Mouse (Mus musculus) heart, postnatal 10 days (tissue): ENCODE data around the gene Gss. TPM values are rescaled to one million over a fixed set of nuclear protein-coding genes. Genes with fewer than 3 reads are reported as not detected.

Source experiments
- DNase-seq, 2 experiments: peaks; one replicate each; pipeline ENCODE4 v3.0.0; 2021
- intact Hi-C: fragments of 180-260 bp; cut with DNase I; formaldehyde crosslinking; loops from one replicate; pipeline ENCODE4 v1.15.1; 2025
- total RNA-seq, 2 experiments: library from RNA; stranded (reverse); gene quantifications; 2 replicates each; pipeline ENCODE4 v1.2.3; 2021

The Gss gene
- total RNA-seq = 10 to 100 TPM; 14.1 to 17.7 TPM

GRCm38 (mm10) chr2:155592137-155592853 lies at the start of gene Gss:
Gene Gss, minus strand, starts transcription at chr2:155592810.
- intact Hi-C loops = no loop called here
- DNase-seq = peak; percentile 100

- intact Hi-C loops = no loop called here
- no peak for DNase-seq
Observed at GRCm38 (mm10) chr2:155641540-155642472, 49.2 kb upstream of the Gss start.

GRCm38 (mm10) chr2:155640656-155641055 lies 48.0 kb upstream of the Gss start:
- DNase-seq = no peak
- intact Hi-C loops = no loop called here

GRCm38 (mm10) chr2:155637411-155637810 lies 44.8 kb upstream of the Gss start:
- intact Hi-C loops = no loop called here

GRCm38 (mm10) chr2:155636881-155637280 lies 44.3 kb upstream of the Gss start:
- intact Hi-C loops = no loop called here
- DNase-seq = no peak

More at GRCm38 (mm10) chr2:155637411-155637810, 44.8 kb upstream of the Gss start:
- no peak for DNase-seq

GRCm38 (mm10) chr2:155635961-155636360 lies 43.4 kb upstream of the Gss start:
- DNase-seq = peak in 1 of 2 experiments; percentile 40
- intact Hi-C loops = no loop called here

GRCm38 (mm10) chr2:155634562-155634961 lies 42.0 kb upstream of the Gss start:
- intact Hi-C loops = no loop called here

GRCm38 (mm10) chr2:155633731-155634130 lies 41.1 kb upstream of the Gss start:
- DNase-seq = no peak
- intact Hi-C loops = no loop called here

More at GRCm38 (mm10) chr2:155634562-155634961, 42.0 kb upstream of the Gss start:
- no peak for DNase-seq

- no peak for DNase-seq
Observed at GRCm38 (mm10) chr2:155633121-155633520, 40.5 kb upstream of the Gss start.

GRCm38 (mm10) chr2:155632138-155632936 lies 39.7 kb upstream of the Gss start:
- DNase-seq = no peak
- intact Hi-C loops = no loop called here

More at GRCm38 (mm10) chr2:155633121-155633520, 40.5 kb upstream of the Gss start:
- intact Hi-C loops = no loop called here

GRCm38 (mm10) chr2:155630590-155631416 lies 38.2 kb upstream of the Gss start:
- DNase-seq = no peak
- intact Hi-C loops = no loop called here

GRCm38 (mm10) chr2:155630153-155630552 lies 37.5 kb upstream of the Gss start:
- intact Hi-C loops = no loop called here
- no peak for DNase-seq

- no peak for DNase-seq
- intact Hi-C loops = no loop called here
Observed at GRCm38 (mm10) chr2:155629231-155629661, 36.6 kb upstream of the Gss start.

GRCm38 (mm10) chr2:155628519-155628918 lies 35.9 kb upstream of the Gss start:
- no peak for DNase-seq

GRCm38 (mm10) chr2:155628112-155628511 lies 35.5 kb upstream of the Gss start:
- intact Hi-C loops = no loop called here
- DNase-seq = no peak

More at GRCm38 (mm10) chr2:155628519-155628918, 35.9 kb upstream of the Gss start:
- intact Hi-C loops = no loop called here

GRCm38 (mm10) chr2:155627030-155627738 lies 34.6 kb upstream of the Gss start:
- intact Hi-C loops = no loop called here
- DNase-seq = peak; percentile 72 to 87

GRCm38 (mm10) chr2:155626277-155626676 lies 33.7 kb upstream of the Gss start:
- DNase-seq = no peak
- intact Hi-C loops = no loop called here

- intact Hi-C loops = no loop called here
Observed at GRCm38 (mm10) chr2:155624730-155625129, 32.1 kb upstream of the Gss start.

GRCm38 (mm10) chr2:155623996-155624395 lies 31.4 kb upstream of the Gss start:
- intact Hi-C loops = no loop called here
- no peak for DNase-seq

More at GRCm38 (mm10) chr2:155624730-155625129, 32.1 kb upstream of the Gss start:
- DNase-seq = peak in 1 of 2 experiments; percentile 52
